Mouse (Mus musculus) CH12.LX (cell line): ENCODE measurements around the gene Acvr1. TPM values are rescaled to one million over a fixed set of nuclear protein-coding genes. Genes with fewer than 3 reads are reported as not detected.

Experiments
- DNase-seq: peaks from one replicate; pipeline ENCODE4 v3.0.0-alpha.2; 2013; ENCODE audit errors: extremely low read depth
- H3K27ac ChIP-seq: 2 replicates; pipeline ENCODE4 v1.5.1; 2012; ENCODE audit warnings: low read depth, mild to moderate bottlenecking, control low read depth, moderate library complexity; ENCODE audit not compliant: insufficient read depth
- H3K27me3 ChIP-seq: replicated peaks from 2 replicates; pipeline ENCODE3; 2012; ENCODE audit warnings: inconsistent platforms
- H3K36me3 ChIP-seq, 2 experiments: replicated peaks in 1 of 2; 2 replicates each; pipeline versions ENCODE3 to v1.6.1; 2012; ENCODE audit warnings: inconsistent platforms in 1 of 2, low read length in 1 of 2, mild to moderate bottlenecking in 1 of 2, mixed read lengths in 1 of 2, moderate library complexity in 1 of 2; ENCODE audit not compliant: control insufficient read depth in 1 of 2, insufficient read depth in 1 of 2
- H3K4me1 ChIP-seq, 2 experiments: 2 replicates each; pipeline ENCODE4 v1.6.1; 2012; ENCODE audit warnings: inconsistent platforms in 1 of 2, moderate library complexity in 1 of 2; ENCODE audit not compliant: insufficient read depth in 2 of 2, control insufficient read depth in 1 of 2
- H3K4me2 ChIP-seq: 2 replicates; pipeline ENCODE4 v1.6.1; 2012; ENCODE audit warnings: low read depth, mild to moderate bottlenecking, control low read depth; ENCODE audit not compliant: poor library complexity, insufficient read depth, severe bottlenecking
- H3K4me3 ChIP-seq, 3 experiments: fragments of 150-350 bp in 1 of 3; sonication (generic) in 1 of 3; replicated peaks in 1 of 3; 2 replicates each; pipeline versions ENCODE3 to v1.5.1; 2011 to 2012; ENCODE audit warnings: low read depth in 2 of 3, low read length in 2 of 3, mild to moderate bottlenecking in 2 of 3, moderate library complexity in 2 of 3, control low read depth in 1 of 3, improper control_type of control experiment in 1 of 3, inconsistent platforms in 1 of 3, mixed read lengths in 1 of 3; ENCODE audit not compliant: poor library complexity in 1 of 3
- H3K79me2 ChIP-seq: replicated peaks from 2 replicates; pipeline ENCODE4 v1.6.1; 2012; ENCODE audit warnings: mild to moderate bottlenecking, moderate library complexity; ENCODE audit not compliant: control insufficient read depth, poor library complexity, insufficient read depth, severe bottlenecking; ENCODE audit errors: extremely low read depth
- H3K9ac ChIP-seq: 2 replicates; pipeline ENCODE4 v1.6.1; 2012; ENCODE audit warnings: low read depth, mild to moderate bottlenecking, control low read depth, moderate library complexity; ENCODE audit not compliant: insufficient read depth
- H3K9me3 ChIP-seq: replicated peaks from 2 replicates; pipeline ENCODE3; 2012; ENCODE audit warnings: low read length, inconsistent platforms, mixed read lengths
- CHD1 ChIP-seq: IDR thresholded peaks from 2 replicates; pipeline ENCODE4 v1.6.1; 2012; ENCODE audit warnings: low read depth, low read length, improper control_type of control experiment, inconsistent platforms
- CHD2 ChIP-seq: IDR thresholded peaks from 2 replicates; pipeline ENCODE4 v1.6.1; 2011; ENCODE audit warnings: low read length, improper control_type of control experiment
- CTCF ChIP-seq, 2 experiments: IDR thresholded peaks in 1 of 2; conservative IDR thresholded peaks in 1 of 2; 2 replicates each; pipeline ENCODE4 v1.5.1; 2011 to 2012; ENCODE audit warnings: low read depth in 2 of 2, low read length in 2 of 2, improper control_type of control experiment in 1 of 2, inconsistent platforms in 1 of 2, mild to moderate bottlenecking in 1 of 2, moderate library complexity in 1 of 2
- GABPA ChIP-seq: IDR thresholded peaks from 2 replicates; pipeline ENCODE4 v1.6.1; 2012; ENCODE audit warnings: low read depth, low read length, improper control_type of control experiment, inconsistent platforms; ENCODE audit not compliant: insufficient replicate concordance
- HCFC1 ChIP-seq: IDR thresholded peaks from 2 replicates; pipeline ENCODE4 v1.6.1; 2012; ENCODE audit warnings: low read depth, mild to moderate bottlenecking, inconsistent platforms, low read length, improper control_type of control experiment
- IRF4 ChIP-seq: IDR thresholded peaks from 2 replicates; pipeline ENCODE4 v1.6.1; 2014; ENCODE audit warnings: low read depth, mild to moderate bottlenecking, inconsistent platforms, low read length, improper control_type of control experiment
- JUN ChIP-seq: IDR thresholded peaks from 2 replicates; pipeline ENCODE4 v1.6.1; 2011; ENCODE audit warnings: low read depth, mild to moderate bottlenecking, low read length, improper control_type of control experiment, moderate library complexity; ENCODE audit not compliant: insufficient read depth
- MAX ChIP-seq: IDR thresholded peaks from 2 replicates; pipeline ENCODE4 v1.6.1; 2011; ENCODE audit warnings: low read length, improper control_type of control experiment
- MEF2A ChIP-seq: IDR thresholded peaks from 2 replicates; pipeline ENCODE4 v1.6.1; 2014; ENCODE audit warnings: low read depth, mild to moderate bottlenecking, inconsistent platforms, low read length, improper control_type of control experiment, borderline replicate concordance
- MXI1 ChIP-seq: IDR thresholded peaks from 2 replicates; pipeline ENCODE4 v1.6.1; 2011; ENCODE audit warnings: mild to moderate bottlenecking, low read depth, low read length, improper control_type of control experiment
- NRF1 ChIP-seq: IDR thresholded peaks from 2 replicates; pipeline ENCODE4 v1.6.1; 2014; ENCODE audit warnings: low read depth, mild to moderate bottlenecking, inconsistent platforms, low read length, improper control_type of control experiment, moderate library complexity
- PAX5 ChIP-seq: IDR thresholded peaks from 2 replicates; pipeline ENCODE4 v1.6.1; 2012; ENCODE audit warnings: low read length, inconsistent platforms, mixed read lengths
- POLR2A ChIP-seq: IDR thresholded peaks from 2 replicates; pipeline ENCODE4 v1.6.1; 2011; ENCODE audit warnings: low read depth, mild to moderate bottlenecking, improper control_type of control experiment, low read length
- POLR2AphosphoS2 ChIP-seq: IDR thresholded peaks from 2 replicates; pipeline ENCODE4 v1.6.1; 2011; ENCODE audit warnings: low read depth, low read length, improper control_type of control experiment
- SIN3A ChIP-seq: IDR thresholded peaks from 2 replicates; pipeline ENCODE4 v1.6.1; 2012; ENCODE audit warnings: low read length, improper control_type of control experiment, inconsistent platforms
- TBP ChIP-seq: conservative IDR thresholded peaks from 2 replicates; pipeline ENCODE4 v1.6.1; 2011; ENCODE audit warnings: low read depth, low read length, improper control_type of control experiment
- USF1 ChIP-seq: IDR thresholded peaks from 2 replicates; pipeline ENCODE4 v1.6.1; 2014; ENCODE audit warnings: low read depth, mild to moderate bottlenecking, inconsistent platforms, low read length, improper control_type of control experiment
- USF2 ChIP-seq: conservative IDR thresholded peaks from 2 replicates; pipeline ENCODE4 v1.6.1; 2011; ENCODE audit warnings: low read depth, low read length, improper control_type of control experiment
- ZC3H11A ChIP-seq: IDR thresholded peaks from 2 replicates; pipeline ENCODE4 v1.6.1; 2012; ENCODE audit warnings: low read depth, mild to moderate bottlenecking, inconsistent platforms, low read length, improper control_type of control experiment
- ZKSCAN1 ChIP-seq: IDR thresholded peaks from 2 replicates; pipeline ENCODE4 v1.6.1; 2012; ENCODE audit warnings: low read depth, inconsistent platforms, low read length, improper control_type of control experiment, borderline replicate concordance
- dilution Hi-C: fragments of 300-500 bp; cut with MboI; formaldehyde crosslinking; loops from 2 replicates; pipeline ENCODE4 v1.14.3; 2020; ENCODE audit warnings: low sequenced_read_pairs; ENCODE audit not compliant: extremely low pct_unique_long_range_greater_than_20kb, extremely low pct_ligation_motif_present
- in situ Hi-C: fragments of 300-500 bp; cut with MboI; formaldehyde crosslinking; loops from 3 replicates; pipeline ENCODE4 v1.14.3; 2019; ENCODE audit warnings: low sequenced_read_pairs, low pct_ligation_motif_present, low pct_unique_long_range_greater_than_20kb, mixed read lengths
- polyA plus RNA-seq: library from polyadenylated mRNA; unstranded; fragments of >175 nt; gene quantifications from 2 replicates; pipeline ENCODE4 v1.2.1, GENCODE M21; 2012; ENCODE audit warnings: low read depth; ENCODE audit not compliant: insufficient read length
- total RNA-seq, 2 experiments: library from RNA; depleted of rRNA; stranded (reverse); fragments of 300-350 nt in 1 of 2; fragments of >200 nt in 1 of 2; gene quantifications; 2 replicates each; pipeline ENCODE4 v1.2.3; 2012 to 2014

Gene Acvr1
- total and polyA plus RNA-seq, 3 experiments, result not detected

- peaks cover 19% of the 10 kb centered on the region for H3K9me3 ChIP-seq
- no peaks in the 10 kb centered on the region for H3K36me3 ChIP-seq
- no peak overlapping the region for H3K4me2 ChIP-seq
- no peaks in the 10 kb centered on the region for H3K27me3 ChIP-seq
- in situ Hi-C loops (no loop called here), dilution Hi-C loops (no loop called here)
- DNase-seq, result no peak
- no peak overlapping the region for H3K4me3 ChIP-seq
- no peaks in the 10 kb centered on the region for H3K79me2 ChIP-seq
- H3K4me1 ChIP-seq, result peaks cover 0 to 4% of the 10 kb centered on the region in 2 experiments; a peak in 1 of 4 replicates
- TF ChIP-seq JUN (no peak), TBP (no peak), POLR2AphosphoS2 (no peak), CTCF (conservative IDR thresholded peaks at IDR 0.05 in 1 of 2, IDR thresholded peaks at IDR 0.05 in 1 of 2; ENCODE audit: low read depth in 2 of 2, low read length in 2 of 2) (no peak), IRF4 (no peak), SIN3A (no peak), ZC3H11A (no peak), GABPA (no peak), POLR2A (no peak), MAX (no peak), HCFC1 (no peak), USF2 (no peak), MEF2A (no peak), CHD1 (no peak), NRF1 (no peak)
- H3K9ac ChIP-seq, result no peak overlapping the region
- H3K27ac ChIP-seq, result no peak overlapping the region
Observed at GRCm38 (mm10) chr2:58586311-58586710, 19.4 kb upstream of the Acvr1 start.

GRCm38 (mm10) chr2:58574167-58574566 lies 7.2 kb upstream of the Acvr1 start:
- DNase-seq, result no peak
- peaks cover 6% of the 10 kb centered on the region for H3K9me3 ChIP-seq
- dilution Hi-C loops (no loop called here), in situ Hi-C loops (no loop called here)
- H3K4me2 ChIP-seq, result no peak overlapping the region
- H3K79me2 ChIP-seq, result no peaks in the 10 kb centered on the region
- H3K36me3 ChIP-seq, result no peaks in the 10 kb centered on the region
- H3K4me1 ChIP-seq, result no peaks in the 10 kb centered on the region
- no peak for TF ChIP-seq SIN3A
- no peak for TF ChIP-seq CHD1
- TF ChIP-seq USF2, result no peak
- TF ChIP-seq CHD2, result no peak
- no peak for TF ChIP-seq GABPA
- TF ChIP-seq MXI1, result no peak
- TF ChIP-seq PAX5, result no peak
- TF ChIP-seq MAX, result no peak
- no peak for TF ChIP-seq USF1
- TF ChIP-seq ZKSCAN1, result no peak
- no peak overlapping the region for H3K4me3 ChIP-seq
- H3K27ac ChIP-seq, result no peak overlapping the region
- H3K9ac ChIP-seq, result no peak overlapping the region
- H3K27me3 ChIP-seq, result no peaks in the 10 kb centered on the region
